In the genomic region with DNA sequence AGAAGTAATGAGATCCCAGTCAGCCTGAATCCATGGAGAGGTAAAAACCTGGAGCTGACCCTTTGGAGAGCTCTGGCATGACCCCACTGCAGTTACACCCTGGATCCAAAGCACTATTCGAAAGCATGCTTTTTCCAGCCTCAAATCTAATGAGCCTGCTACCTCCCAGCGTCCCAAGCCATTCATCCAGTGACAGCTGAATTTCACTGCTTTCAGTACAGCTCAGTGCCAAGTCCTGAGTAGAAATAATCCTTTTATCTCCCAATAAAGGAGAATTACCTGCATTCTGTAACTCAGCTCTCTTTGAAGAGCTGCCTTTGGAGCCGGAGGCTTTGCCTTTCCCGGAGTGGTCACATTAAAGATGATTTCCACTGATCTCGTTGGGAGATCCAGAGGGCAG, we compare ENCODE assay signal across 22 mouse cellular contexts.
"Had no signal": no experiment of that assay in that cellular context is flagged by ENCODE, and none has a peak within 500 bp of the region (broad histone marks: within the 10 kb centered on the region; RNA-seq: fewer than 3 reads in every experiment).

No protein-coding gene starts in this region.

- H3K27me3 ChIP-seq: kidney, embryonic 15.5 days; limb, embryonic 12.5 days; limb, embryonic 15.5 days; neural tube, embryonic 12.5 days; neural tube, embryonic 15.5 days; stomach, embryonic 15.5 days had no signal

- H3K9ac ChIP-seq: kidney, embryonic 15.5 days; limb, embryonic 12.5 days; limb, embryonic 15.5 days; liver, embryonic 14.5 days; liver, postnatal 0 days; lung, embryonic 14.5 days; neural tube, embryonic 12.5 days; neural tube, embryonic 15.5 days; stomach, embryonic 15.5 days had no signal

- ATAC-seq: liver, postnatal 0 days; lung, postnatal 0 days had no signal

- H3K36me3 ChIP-seq: kidney, embryonic 15.5 days; limb, embryonic 12.5 days; limb, embryonic 15.5 days; neural tube, embryonic 12.5 days; neural tube, embryonic 15.5 days; stomach, embryonic 15.5 days had no signal

- DNase-seq: kidney, adult 11 months; kidney, adult 8-10 months; kidney, postnatal 10 days; kidney, postnatal 36 days; left cerebral cortex, postnatal 4 days; liver, postnatal 0 days; lung, embryonic 14.5 days; lung, postnatal 36 days; right cerebral cortex, adult 18-20 months; right cerebral cortex, postnatal 14 days; right cerebral cortex, postnatal 4 days; thymus, postnatal 25 days had no signal

- H3K27ac ChIP-seq: kidney, embryonic 15.5 days; limb, embryonic 12.5 days; limb, embryonic 15.5 days; liver, embryonic 14.5 days; neural tube, embryonic 12.5 days; neural tube, embryonic 15.5 days; stomach, embryonic 15.5 days had no signal

- H3K4me1 ChIP-seq: kidney, embryonic 15.5 days; limb, embryonic 12.5 days; limb, embryonic 15.5 days; megakaryocyte, embryonic 14.5 days; neural tube, embryonic 12.5 days; neural tube, embryonic 15.5 days; stomach, embryonic 15.5 days had no signal

- H3K4me2 ChIP-seq: kidney, embryonic 15.5 days; limb, embryonic 12.5 days; limb, embryonic 15.5 days; liver, embryonic 11.5 days; lung, embryonic 14.5 days; neural tube, embryonic 12.5 days; neural tube, embryonic 15.5 days; stomach, embryonic 15.5 days had no signal

- H3K9me3 ChIP-seq: kidney, embryonic 15.5 days; limb, embryonic 12.5 days; limb, embryonic 15.5 days; neural tube, embryonic 12.5 days; neural tube, embryonic 15.5 days; stomach, embryonic 15.5 days had no signal

- H3K4me3 ChIP-seq: kidney, embryonic 15.5 days; limb, embryonic 12.5 days; limb, embryonic 15.5 days; megakaryocyte, embryonic 14.5 days; neural tube, embryonic 12.5 days; neural tube, embryonic 15.5 days; stomach, embryonic 15.5 days had no signal
